Mouse (Mus musculus) left cerebral cortex, postnatal 25 days (tissue): ENCODE measurements around the gene Rtn4. TPM values are rescaled to one million over a fixed set of nuclear protein-coding genes. Genes with fewer than 3 reads are reported as not detected.
"Not testable (repeated sequence)": the region's sequence is repeated elsewhere in the genome, so short reads cannot be mapped to it uniquely, and the experiment has no call there.

Source experiments
- DNase-seq, 2 experiments: peaks; one replicate each; pipeline ENCODE4 v3.0.0; 2022; ENCODE audit warnings: low spot score in 2 of 2, mixed read lengths in 1 of 2
- intact Hi-C: fragments of 180-260 bp; cut with DNase I; formaldehyde crosslinking; loops from one replicate; pipeline ENCODE4 v1.15.1; 2025
- total RNA-seq, 2 experiments: library from RNA; stranded (reverse); gene quantifications; 2 replicates each; pipeline ENCODE4 v1.2.3; 2021

Gene Rtn4
- total RNA-seq, 2 experiments from 2014 or later = 694 to 720 TPM

DNA sequence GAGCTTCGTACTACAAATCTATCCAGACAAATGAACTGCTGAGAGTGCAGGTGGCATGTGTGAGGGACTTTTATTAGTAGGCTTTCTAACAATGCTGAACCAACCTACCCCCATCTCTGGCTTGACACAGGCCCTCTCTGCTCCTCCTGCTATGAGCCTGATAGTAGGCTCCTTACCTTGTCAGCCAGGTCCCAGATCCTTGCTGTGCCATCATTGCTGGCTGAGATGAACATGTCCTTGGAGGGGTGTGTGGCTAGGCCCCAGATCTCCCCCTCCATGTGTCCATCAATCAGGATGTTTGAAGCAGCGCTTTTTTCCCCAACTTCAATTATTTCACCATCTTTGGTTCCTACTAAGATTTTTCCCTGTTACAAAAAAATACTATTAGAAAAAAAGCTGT, 58.3 kb downstream of the Rtn4 start:
- intact Hi-C loops = no loop called here
- DNase-seq = no peak

DNA sequence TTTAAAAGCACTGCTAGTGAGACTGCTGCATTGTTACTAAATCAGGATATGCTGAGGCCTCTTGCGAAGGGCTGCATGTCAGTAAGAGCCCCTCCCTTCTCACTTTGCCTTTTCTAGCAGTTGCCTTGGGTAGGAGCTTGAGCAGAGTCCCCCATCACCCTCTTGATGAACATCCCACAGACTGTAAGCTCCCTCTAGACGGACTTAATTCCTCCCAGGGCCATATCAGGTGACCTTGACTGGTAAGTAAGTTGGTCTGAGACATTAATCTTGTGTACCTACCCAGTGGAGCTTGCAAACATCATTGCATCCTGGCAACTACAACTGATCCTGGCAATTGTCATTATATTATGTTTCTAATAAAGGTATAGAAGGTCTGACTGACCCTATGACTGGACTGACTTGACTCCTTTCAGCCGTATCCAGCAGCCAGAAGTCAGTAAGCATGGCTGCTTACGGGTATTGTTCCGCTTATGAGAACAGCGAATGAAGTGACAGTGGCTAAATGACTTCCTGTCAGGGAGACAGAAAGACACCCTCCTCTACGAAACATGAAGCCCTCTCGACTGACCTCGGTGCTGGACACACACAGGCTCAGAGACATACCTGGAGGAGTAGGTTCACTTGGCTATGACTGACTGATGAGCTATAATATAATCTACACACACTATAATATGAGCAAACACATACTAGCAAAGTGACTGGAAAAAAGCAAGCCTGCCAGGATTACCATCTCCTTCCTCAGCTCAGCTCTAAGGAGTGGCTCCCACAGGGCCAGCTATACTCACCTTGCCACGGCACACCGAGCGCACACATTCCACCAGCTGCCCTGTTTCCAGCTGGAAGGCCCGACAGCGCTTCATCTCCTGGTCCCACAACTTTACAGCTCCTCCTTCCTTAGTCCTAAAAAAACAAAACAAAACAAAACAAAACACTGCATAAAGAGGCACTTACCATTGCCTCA, 59.2 kb downstream of the Rtn4 start:
- intact Hi-C loops = no loop called here
- DNase-seq = no peak

DNA sequence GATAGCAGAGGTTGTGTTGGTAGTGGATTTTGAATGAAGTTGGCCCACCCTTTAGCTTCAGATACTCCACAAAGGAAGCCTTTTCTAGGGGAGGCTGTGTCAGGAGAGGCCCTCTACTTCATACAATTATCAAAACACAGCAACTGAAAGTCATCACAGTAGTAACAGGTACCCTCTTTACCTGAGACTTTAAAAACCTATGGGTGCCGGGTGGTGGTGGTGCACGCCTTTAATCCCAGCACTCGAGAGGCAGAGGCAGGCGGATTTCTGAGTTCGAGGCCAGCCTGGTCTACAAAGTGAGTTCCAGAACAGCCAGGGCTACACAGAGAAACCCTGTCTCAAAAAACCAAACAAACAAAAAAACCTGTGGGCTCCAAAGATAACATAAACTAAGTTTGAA, 63.3 kb downstream of the Rtn4 start:
- DNase-seq, intact Hi-C loops: not testable (repeated sequence)

DNA sequence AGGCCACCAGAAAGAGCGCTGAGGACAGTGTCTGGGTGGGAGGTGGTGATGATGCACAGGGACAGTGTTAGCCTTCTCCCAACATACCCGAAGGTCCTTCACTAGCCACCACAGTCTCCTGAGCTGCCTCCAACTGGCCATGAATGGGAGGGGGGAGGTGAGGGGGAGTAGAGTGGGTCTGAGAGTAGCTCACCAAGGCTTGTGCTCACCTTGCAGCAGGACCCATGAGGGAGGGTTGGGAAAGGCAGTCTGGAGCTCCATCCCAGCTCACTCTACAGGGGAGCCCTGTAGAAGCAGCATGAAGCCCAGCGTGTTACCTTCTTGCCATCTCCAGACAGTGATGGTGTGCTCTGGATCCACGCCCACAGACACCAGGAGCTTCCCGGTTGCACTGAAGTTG, 65.9 kb downstream of the Rtn4 start:
- no peak for DNase-seq
- intact Hi-C loops = no loop called here

GRCm38 (mm10) chr11:29761387-29761786, 68.6 kb downstream of the Rtn4 start:
- intact Hi-C loops = no loop called here

GRCm38 (mm10) chr11:29762768-29763167, 70.0 kb downstream of the Rtn4 start:
- intact Hi-C loops = no loop called here
- DNase-seq = no peak

More at GRCm38 (mm10) chr11:29761387-29761786, 68.6 kb downstream of the Rtn4 start:
- DNase-seq = no peak

- intact Hi-C loops = no loop called here
- no peak for DNase-seq
These were observed 72.3 kb downstream of the Rtn4 start for GRCm38 (mm10) chr11:29765063-29765462.

- intact Hi-C loops = loop anchor here (1.0 kb wide), 3 partner anchors 22 to 47 kb away; no protein-coding TSS in a partner anchor
- peak; percentile 57 to 89 for DNase-seq
These were observed 73.7 kb downstream of the Rtn4 start for GRCm38 (mm10) chr11:29766313-29766982.

GRCm38 (mm10) chr11:29768523-29768922, 75.8 kb downstream of the Rtn4 start:
- intact Hi-C loops = no loop called here
- no peak for DNase-seq

DNA sequence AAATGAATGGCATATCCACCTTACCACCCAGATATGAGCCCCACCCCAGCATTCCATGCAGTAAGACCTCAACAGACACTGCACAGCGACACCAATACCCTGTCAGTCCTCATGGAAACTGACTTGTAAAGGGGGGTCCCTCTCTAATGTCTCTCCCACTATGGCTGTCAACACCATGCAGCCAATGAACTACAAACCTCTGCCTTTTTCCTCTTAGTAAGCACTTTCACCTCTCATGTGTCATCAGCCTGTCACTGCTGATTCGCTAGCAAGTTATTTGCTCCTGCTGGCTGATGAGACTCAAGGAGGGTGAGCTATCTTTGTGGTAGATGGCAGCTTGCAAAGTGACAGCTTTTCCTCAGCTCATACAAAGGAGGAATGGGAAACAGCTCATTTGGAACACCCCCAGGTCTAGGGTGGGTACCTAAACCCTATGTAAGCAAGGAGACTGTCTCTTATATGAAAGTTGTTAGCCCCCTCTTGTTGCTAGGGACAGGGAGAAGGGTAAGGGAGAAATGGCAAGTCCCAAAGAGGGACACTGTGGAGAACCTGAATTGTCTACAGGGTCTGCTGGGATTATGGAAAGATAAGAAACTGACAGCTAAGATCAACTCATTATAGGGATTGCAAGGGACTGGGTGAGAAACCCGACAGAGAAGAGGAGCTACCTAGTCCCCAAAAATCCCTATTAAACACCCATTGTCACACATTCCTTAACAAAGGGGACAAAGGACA, 78.1 kb downstream of the Rtn4 start:
- intact Hi-C loops = no loop called here
- DNase-seq = no peak

- no peak for DNase-seq
- intact Hi-C loops = no loop called here
These were observed 79.5 kb downstream of the Rtn4 start for GRCm38 (mm10) chr11:29772279-29772678.

DNA sequence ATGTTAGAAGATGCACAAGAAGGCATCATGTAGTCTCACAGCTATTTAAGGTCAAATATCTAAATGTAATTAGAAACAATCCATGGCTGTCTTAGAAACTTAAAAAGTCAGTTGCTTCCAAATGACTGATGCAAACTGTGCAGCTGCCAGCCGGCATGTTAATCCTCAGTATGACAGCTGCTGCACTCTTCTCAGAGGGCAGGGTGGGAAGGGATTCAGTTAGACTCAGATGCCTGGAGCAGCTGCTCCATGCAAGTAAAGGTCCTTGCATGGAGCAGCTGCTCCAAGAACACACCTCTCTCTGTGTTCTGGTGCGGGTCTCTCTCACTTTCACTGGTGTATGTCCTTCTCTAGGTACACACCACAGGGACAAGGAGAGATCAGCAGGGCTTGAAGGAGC, 81.5 kb downstream of the Rtn4 start:
- intact Hi-C loops = no loop called here
- DNase-seq = no peak

DNA sequence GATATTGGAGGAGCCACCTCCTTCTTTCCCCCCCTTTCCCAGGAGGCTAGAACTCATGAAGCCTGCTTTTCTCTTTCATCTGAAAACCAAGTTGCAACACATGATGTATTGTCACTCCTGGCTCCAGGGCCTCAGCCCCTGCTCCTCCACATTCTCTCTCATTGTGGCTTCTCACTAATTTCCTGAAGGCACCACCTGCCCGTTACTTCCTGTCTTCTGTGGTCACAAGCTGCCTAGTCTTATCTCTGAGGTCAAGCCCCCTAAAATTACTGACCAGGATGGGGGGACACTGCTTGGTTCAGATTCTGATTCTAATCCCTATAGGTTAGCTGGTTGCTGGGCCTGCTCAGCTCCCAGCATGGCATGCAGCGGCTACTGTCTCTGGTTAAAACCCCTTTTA, 82.0 kb downstream of the Rtn4 start:
- no peak for DNase-seq
- intact Hi-C loops = loop anchor here (5.0 kb wide), 1 partner anchor 52 kb away; no protein-coding TSS in a partner anchor

DNA sequence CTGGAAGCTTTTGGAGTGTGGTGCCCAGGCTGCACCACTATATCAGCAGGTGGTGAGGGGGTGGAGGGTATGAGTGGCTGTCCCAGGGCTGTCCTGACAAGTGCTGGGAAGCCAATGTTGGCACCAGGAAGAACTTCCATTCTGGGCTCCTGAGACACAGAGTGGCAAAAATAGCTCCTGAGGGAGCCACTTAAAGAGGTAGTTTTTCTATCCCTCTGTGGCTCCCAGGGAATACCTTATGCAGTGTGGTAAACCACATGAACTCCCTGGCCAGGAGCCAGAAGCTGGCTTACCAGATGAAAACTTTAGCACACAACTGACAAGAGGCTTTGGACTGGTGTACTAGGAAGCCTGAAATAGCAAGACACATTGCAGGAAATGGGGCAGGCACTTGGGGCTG, 85.2 kb downstream of the Rtn4 start:
- peak; percentile 55 to 96 for DNase-seq
- intact Hi-C loops = loop anchor here (1.0 to 5.0 kb wide), 3 partner anchors 11 to 56 kb away; no protein-coding TSS in a partner anchor

DNA sequence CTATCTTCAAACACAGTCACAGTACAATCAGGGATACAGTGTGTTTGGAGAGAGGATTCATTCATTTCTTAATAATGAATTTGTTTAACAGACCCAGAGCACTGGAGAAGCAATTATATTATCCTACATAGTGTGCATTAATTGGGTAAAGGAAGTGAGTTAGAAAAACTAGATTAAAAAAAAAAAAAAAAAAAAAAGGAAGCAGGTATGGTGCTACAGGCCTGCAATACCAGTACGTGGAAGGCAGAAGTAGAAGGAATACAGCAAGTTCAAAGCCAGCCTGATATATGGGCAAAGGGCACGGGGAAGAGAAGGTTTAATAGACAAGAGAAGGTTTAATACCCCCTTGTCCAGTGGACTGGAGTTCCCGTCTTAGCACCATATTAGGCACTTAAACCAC, 86.2 kb downstream of the Rtn4 start:
- intact Hi-C loops = loop anchor here (1.0 to 5.0 kb wide), 3 partner anchors 10 to 57 kb away; no protein-coding TSS in a partner anchor
- DNase-seq = no peak

GRCm38 (mm10) chr11:29779409-29780026, 86.8 kb downstream of the Rtn4 start:
- DNase-seq = no peak
- intact Hi-C loops = loop anchor here (5.0 kb wide), 1 partner anchor 57 kb away; no protein-coding TSS in a partner anchor

DNA sequence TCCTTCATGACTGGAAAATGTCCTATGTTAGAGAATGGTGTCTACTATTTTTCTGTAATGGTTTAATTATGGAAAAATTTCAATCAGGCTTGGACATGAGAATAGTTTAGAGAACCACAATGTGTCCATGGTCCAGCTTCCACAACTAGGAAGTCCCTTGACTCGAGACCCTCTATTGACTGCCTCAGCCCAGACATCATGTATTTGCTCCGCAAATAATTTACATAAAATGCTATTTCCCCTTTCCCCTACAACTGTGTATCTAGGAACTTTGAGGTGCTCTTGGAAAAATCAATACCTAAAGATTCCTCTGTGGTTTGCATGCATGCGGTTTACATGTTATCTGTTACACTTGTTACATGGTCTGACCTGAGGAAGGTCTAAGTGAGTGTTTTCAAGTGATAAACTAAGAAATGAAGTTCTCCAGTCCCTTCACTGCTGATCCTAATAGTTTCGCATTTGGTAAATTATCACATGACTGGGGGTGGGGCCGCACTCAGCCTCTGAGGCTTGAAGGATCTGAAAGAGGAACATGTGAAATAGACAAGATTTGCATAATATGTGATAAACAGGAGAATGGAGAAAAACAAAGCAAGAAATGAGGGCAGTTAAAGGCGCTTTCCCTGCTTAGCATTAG, 94.0 kb downstream of the Rtn4 start:
- intact Hi-C loops = loop anchor here (5.0 kb wide), 1 partner anchor 39 kb away; no protein-coding TSS in a partner anchor
- DNase-seq = no peak

DNA sequence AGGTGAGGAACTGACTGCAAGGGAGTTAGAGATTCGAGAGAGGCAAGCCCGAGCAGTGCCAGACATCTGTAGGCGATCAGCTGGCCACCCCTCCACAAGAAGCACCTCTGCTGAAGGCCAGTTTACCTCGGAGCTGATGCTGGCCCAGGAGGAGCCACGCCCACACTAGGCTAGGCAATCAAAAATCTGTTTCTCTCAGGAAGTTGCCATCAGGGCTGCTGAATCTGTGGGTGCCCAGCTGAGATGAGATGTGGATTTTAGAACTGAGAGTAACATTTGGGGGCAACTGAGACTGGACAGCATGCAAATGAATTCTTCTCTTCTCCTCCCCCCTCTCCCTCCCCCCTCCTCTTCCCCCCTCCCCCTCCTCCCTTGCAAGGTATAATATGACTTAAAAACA, 94.7 kb downstream of the Rtn4 start:
- peak in 1 of 2 experiments; percentile 57 for DNase-seq
- intact Hi-C loops = loop anchor here (5.0 kb wide), 1 partner anchor 40 kb away; no protein-coding TSS in a partner anchor

GRCm38 (mm10) chr11:29788499-29788898, 95.8 kb downstream of the Rtn4 start:
- intact Hi-C loops = loop anchor here (1.0 to 5.0 kb wide), 3 partner anchors 22 to 41 kb away; no protein-coding TSS in a partner anchor

More at GRCm38 (mm10) chr11:29788499-29788898, 95.8 kb downstream of the Rtn4 start:
- DNase-seq = no peak
